Mouse (Mus musculus) liver, embryonic 11.5 days (tissue): ENCODE measurements around the gene Zbtb17. TPM values are rescaled to one million over a fixed set of nuclear protein-coding genes. Genes with fewer than 3 reads are reported as not detected.

Source experiments
- ATAC-seq: fragments of 200-750 bp; cut with Nextera tagmentation; replicated peaks from 2 replicates; pipeline ENCODE4 v1.8.0; 2017; ENCODE audit warnings: moderate number of reproducible peaks, mild to moderate bottlenecking, moderate TSS enrichment, moderate library complexity; ENCODE audit not compliant: low FRiP score
- DNase-seq: peaks from one replicate; pipeline ENCODE4 v3.0.0-alpha.2; 2017; ENCODE audit warnings: low spot score
- H3K27ac ChIP-seq: fragments of 300-500 bp; sonication (generic); 2 replicates; pipeline ENCODE4 v1.5.1; 2014; ENCODE audit warnings: mild to moderate bottlenecking, low read depth, low read length, control low read depth
- H3K27me3 ChIP-seq: fragments of 300-500 bp; sonication (generic); replicated peaks from 2 replicates; pipeline ENCODE4 v1.6.1; 2014; ENCODE audit warnings: low read length, mixed read lengths; ENCODE audit not compliant: control insufficient read depth, insufficient read depth
- H3K36me3 ChIP-seq: fragments of 300-500 bp; sonication (generic); 2 replicates; pipeline ENCODE4 v1.6.1; 2014; ENCODE audit warnings: mild to moderate bottlenecking, low read length, moderate library complexity, mixed read lengths; ENCODE audit not compliant: control insufficient read depth, insufficient read depth
- H3K4me1 ChIP-seq: fragments of 300-500 bp; sonication (generic); replicated peaks from 2 replicates; pipeline ENCODE4 v1.6.1; 2014; ENCODE audit warnings: low read length, mixed read lengths; ENCODE audit not compliant: control insufficient read depth, insufficient read depth
- H3K4me2 ChIP-seq: fragments of 300-500 bp; sonication (generic); 2 replicates; pipeline ENCODE4 v1.6.1; 2014; ENCODE audit warnings: mild to moderate bottlenecking, control low read depth, moderate library complexity
- H3K4me3 ChIP-seq: fragments of 300-500 bp; sonication (generic); 2 replicates; pipeline ENCODE4 v1.5.1; 2014; ENCODE audit warnings: low read depth, low read length, control low read depth
- H3K9ac ChIP-seq: fragments of 300-500 bp; sonication (generic); 2 replicates; pipeline ENCODE4 v1.6.1; 2014; ENCODE audit warnings: low read depth, low read length, control low read depth
- H3K9me3 ChIP-seq: fragments of 300-500 bp; sonication (generic); 2 replicates; pipeline ENCODE4 v1.6.1; 2016; ENCODE audit warnings: low read length, inconsistent platforms, mixed read lengths; ENCODE audit not compliant: control insufficient read depth
- WGBS: fragments of 180-500 bp; shearing (Covaris S2); extraction: QIAGEN DNeasy Blood & Tissue Kit; methylation state at CpG from one replicate; pipeline ENCODE4 v1.1.7; 2014; 5-methylcytosine and 5-hydroxymethylcytosine counted together
- polyA plus RNA-seq: library from polyadenylated mRNA; unstranded; fragments of >200 nt; fragmentation: Nextera tagmentation; extraction: Ambion mirVana; gene quantifications from 2 replicates; pipeline ENCODE4 v1.2.1, GENCODE M21; 2014

Gene Zbtb17
- polyA plus RNA-seq, 1 experiment from 2014 or later: 24.3 TPM

DNA sequence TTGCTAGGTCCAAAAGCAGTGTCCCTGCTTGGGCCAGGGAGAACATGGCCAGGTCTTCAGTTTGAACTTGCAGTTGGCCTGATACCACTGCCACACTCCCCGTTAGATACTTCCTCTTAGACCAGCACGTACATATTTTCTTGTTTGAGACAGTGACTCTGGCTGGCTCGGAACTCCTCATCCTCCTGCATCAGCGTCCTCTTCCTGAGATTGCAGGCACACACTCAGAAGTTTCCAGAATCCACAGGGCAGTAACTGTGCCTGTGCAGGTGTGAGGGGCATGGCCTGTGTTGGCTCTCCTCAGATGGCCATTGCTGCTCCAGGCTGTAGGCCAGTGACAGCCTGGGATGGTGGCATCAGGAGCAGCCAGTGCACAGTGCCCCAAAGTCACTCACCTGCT, 16.0 kb downstream of the Zbtb17 start:
- ATAC-seq (no peak), DNase-seq (no peak)
- H3K27me3 ChIP-seq: no peaks in the 10 kb centered on the region
- peaks cover 43% of the 10 kb centered on the region for H3K36me3 ChIP-seq
- H3K27ac ChIP-seq: no peak overlapping the region
- peaks cover 14% of the 10 kb centered on the region for H3K4me1 ChIP-seq
- H3K9me3 ChIP-seq: no peaks in the 10 kb centered on the region
- no peak overlapping the region for H3K9ac ChIP-seq
- H3K4me3 ChIP-seq: no peak overlapping the region
- WGBS: 81% methylated on average over 4 of the region's 4 CpGs
- no peak overlapping the region for H3K4me2 ChIP-seq

- ATAC-seq (no peak), DNase-seq (no peak)
- peaks cover 14% of the 10 kb centered on the region for H3K4me1 ChIP-seq
- H3K4me3 ChIP-seq: no peak overlapping the region
- WGBS: 72% methylated on average over 12 of the region's 12 CpGs
- no peaks in the 10 kb centered on the region for H3K27me3 ChIP-seq
- no peak overlapping the region for H3K27ac ChIP-seq
- H3K36me3 ChIP-seq: peaks cover 49% of the 10 kb centered on the region
- no peak overlapping the region for H3K9ac ChIP-seq
- no peak overlapping the region for H3K4me2 ChIP-seq
- no peaks in the 10 kb centered on the region for H3K9me3 ChIP-seq
These were observed 16.6 kb downstream of the Zbtb17 start for GRCm38 (mm10) chr4:141461088-141461487.

DNA sequence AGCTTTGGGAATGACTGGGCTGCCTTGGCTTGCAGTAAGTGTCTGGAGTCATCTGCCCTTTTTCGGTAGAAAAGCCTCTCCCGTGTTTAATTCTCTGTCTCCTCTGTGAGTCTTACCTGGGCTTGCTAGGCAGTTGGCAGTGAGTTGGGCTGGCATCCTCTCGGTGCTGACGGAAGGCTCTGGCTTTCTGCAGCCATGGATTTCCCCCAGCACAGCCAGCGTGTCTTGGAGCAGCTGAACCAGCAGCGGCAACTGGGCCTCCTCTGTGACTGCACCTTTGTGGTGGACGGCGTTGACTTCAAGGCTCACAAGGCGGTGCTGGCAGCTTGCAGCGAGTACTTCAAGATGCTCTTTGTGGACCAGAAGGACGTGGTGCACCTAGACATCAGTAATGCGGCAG, 17.1 kb downstream of the Zbtb17 start:
- Histone ChIP-seq H3K27ac (no peak overlapping the region), H3K4me1 (peaks cover 14% of the 10 kb centered on the region), H3K27me3 (no peaks in the 10 kb centered on the region), H3K36me3 (peaks cover 53% of the 10 kb centered on the region), H3K4me3 (no peak overlapping the region), H3K9ac (no peak overlapping the region), H3K9me3 (no peaks in the 10 kb centered on the region), H3K4me2 (no peak overlapping the region)
- WGBS: 90% methylated on average over 12 of the region's 12 CpGs
- ATAC-seq (no peak), DNase-seq (no peak)

- Histone ChIP-seq H3K9ac (no peak overlapping the region), H3K4me2 (no peak overlapping the region), H3K27me3 (no peaks in the 10 kb centered on the region), H3K4me3 (no peak overlapping the region), H3K36me3 (peaks cover 65% of the 10 kb centered on the region), H3K27ac (no peak overlapping the region), H3K9me3 (no peaks in the 10 kb centered on the region), H3K4me1 (peaks cover 5% of the 10 kb centered on the region)
- DNase-seq: no peak
- ATAC-seq: no peak
- 70% methylated on average over 14 of the region's 14 CpGs for WGBS
These were observed 19.0 kb downstream of the Zbtb17 start for GRCm38 (mm10) chr4:141463472-141463871.

- no peak overlapping the region for H3K4me3 ChIP-seq
- DNase-seq (no peak), ATAC-seq (no peak)
- H3K36me3 ChIP-seq: peaks cover 68% of the 10 kb centered on the region
- WGBS: 80% methylated on average over 16 of the region's 16 CpGs
- no peaks in the 10 kb centered on the region for H3K9me3 ChIP-seq
- no peaks in the 10 kb centered on the region; the same call in none of the 2 replicates for H3K4me1 ChIP-seq
- H3K9ac ChIP-seq: no peak overlapping the region
- no peak overlapping the region for H3K27ac ChIP-seq
- no peaks in the 10 kb centered on the region for H3K27me3 ChIP-seq
- no peak overlapping the region for H3K4me2 ChIP-seq
These were observed 20.3 kb downstream of the Zbtb17 start for GRCm38 (mm10) chr4:141464722-141465121.

DNA sequence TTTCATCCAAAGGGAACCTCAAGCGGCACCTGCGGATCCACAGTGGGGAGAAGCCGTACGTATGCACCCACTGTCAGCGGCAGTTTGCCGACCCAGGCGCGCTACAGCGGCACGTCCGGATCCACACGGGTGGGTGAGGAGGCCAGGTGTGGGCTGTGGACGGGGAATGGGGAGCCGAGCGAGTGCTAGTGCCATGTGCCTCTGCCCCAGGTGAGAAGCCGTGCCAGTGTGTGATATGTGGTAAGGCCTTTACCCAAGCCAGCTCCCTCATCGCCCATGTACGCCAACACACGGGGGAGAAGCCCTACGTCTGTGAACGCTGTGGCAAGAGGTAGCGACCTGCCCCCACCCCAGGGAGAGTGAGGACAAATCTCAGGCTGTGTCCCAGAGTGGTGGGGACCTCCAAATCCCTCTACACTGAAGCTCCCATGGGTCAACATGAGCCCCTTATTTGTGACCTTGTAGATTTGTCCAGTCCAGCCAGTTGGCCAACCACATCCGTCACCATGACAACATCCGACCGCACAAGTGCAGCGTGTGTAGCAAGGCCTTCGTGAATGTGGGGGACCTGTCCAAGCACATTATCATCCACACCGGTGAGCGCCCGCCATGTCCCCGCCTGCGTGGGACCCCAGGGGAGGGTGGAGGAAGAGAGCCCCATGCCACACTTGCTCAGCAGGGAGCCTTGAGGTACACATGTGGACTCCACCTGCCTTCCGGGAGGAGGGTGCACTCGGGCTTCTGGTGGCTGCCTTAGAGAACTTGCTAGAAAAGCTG, 21.2 kb downstream of the Zbtb17 start:
- 93% methylated on average over 34 of the region's 34 CpGs for WGBS
- H3K9ac ChIP-seq: no peak overlapping the region

DNA sequence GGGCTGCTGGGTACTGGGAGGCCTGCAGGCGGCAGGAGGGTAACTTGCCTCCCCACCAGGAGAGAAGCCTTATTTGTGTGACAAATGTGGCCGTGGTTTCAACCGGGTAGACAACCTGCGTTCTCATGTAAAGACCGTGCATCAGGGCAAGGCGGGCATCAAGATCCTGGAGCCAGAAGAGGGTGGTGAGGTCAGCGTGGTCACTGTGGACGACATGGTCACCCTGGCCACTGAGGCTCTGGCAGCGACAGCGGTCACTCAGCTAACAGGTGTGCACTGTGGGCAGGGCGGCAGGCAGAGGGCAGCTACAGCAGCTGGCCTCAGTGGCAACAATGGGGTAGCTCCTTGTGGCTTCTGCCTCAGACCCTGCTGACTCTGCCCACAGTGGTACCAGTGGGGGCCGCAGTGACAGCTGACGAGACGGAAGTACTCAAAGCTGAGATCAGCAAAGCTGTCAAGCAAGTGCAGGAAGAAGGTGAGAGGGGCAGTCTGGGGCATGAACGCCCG, 21.9 kb downstream of the Zbtb17 start:
- WGBS: 86% methylated on average over 16 of the region's 16 CpGs
- Histone ChIP-seq H3K36me3 (peaks cover 65% of the 10 kb centered on the region), H3K27me3 (no peaks in the 10 kb centered on the region), H3K9me3 (no peaks in the 10 kb centered on the region), H3K4me1 (no peaks in the 10 kb centered on the region; the same call in 1 of the 2 replicates), H3K9ac (no peak overlapping the region), H3K4me2 (no peak overlapping the region), H3K27ac (no peak overlapping the region), H3K4me3 (no peak overlapping the region)
- DNase-seq (no peak), ATAC-seq (no peak)

More for the DNA sequence above, 21.2 kb downstream of the Zbtb17 start:
- ATAC-seq (no peak), DNase-seq (no peak)
- no peaks in the 10 kb centered on the region for H3K9me3 ChIP-seq
- H3K4me3 ChIP-seq: no peak overlapping the region
- H3K4me2 ChIP-seq: no peak overlapping the region
- H3K27ac ChIP-seq: no peak overlapping the region
- H3K36me3 ChIP-seq: peaks cover 63% of the 10 kb centered on the region
- no peaks in the 10 kb centered on the region; the same call in none of the 2 replicates for H3K4me1 ChIP-seq
- H3K27me3 ChIP-seq: no peaks in the 10 kb centered on the region

DNA sequence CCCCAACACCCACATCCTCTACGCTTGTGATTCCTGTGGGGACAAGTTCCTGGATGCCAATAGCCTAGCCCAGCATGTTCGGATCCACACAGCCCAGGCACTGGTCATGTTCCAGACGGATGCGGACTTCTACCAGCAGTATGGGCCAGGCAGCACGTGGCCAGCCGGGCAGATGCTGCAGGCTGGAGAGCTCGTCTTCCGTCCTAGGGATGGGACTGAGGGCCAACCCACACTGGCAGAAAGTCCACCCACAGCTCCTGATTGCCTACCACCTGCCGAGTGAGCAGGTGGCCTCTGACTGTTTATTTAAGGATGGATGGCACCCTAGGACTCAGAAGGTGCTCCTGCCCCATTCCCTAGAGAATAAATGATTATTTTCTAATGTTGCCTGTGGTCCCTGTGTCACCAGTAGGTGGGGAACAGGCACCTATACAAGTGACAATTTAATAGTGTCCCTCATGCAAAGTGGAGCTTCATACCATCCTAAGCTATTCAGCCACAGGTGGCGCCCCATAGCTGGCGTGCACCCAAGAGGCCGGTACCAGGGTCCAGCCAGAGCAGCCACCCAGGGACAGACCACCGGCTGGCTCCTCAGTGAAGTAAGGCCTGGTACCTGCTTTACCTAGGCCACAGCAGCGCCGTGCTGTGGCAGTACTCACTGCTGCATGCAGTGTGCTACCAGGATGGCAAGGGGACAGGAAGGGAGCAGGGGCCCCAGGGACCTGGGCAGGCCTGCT, 22.6 kb downstream of the Zbtb17 start:
- Histone ChIP-seq H3K4me3 (no peak overlapping the region), H3K27ac (no peak overlapping the region), H3K4me2 (no peak overlapping the region), H3K9me3 (no peaks in the 10 kb centered on the region), H3K9ac (no peak overlapping the region), H3K36me3 (peaks cover 69% of the 10 kb centered on the region), H3K27me3 (no peaks in the 10 kb centered on the region), H3K4me1 (no peaks in the 10 kb centered on the region; the same call in 1 of the 2 replicates)
- 92% methylated on average over 15 of the region's 15 CpGs for WGBS
- DNase-seq (no peak), ATAC-seq (no peak)
